Mouse (Mus musculus) cortical plate, adult 2 months (tissue): ENCODE data around the gene Foxn4. TPM values are rescaled to one million over a fixed set of nuclear protein-coding genes. Genes with fewer than 3 reads are reported as not detected.

Experiments used
- H3K27ac ChIP-seq: fragments of 200-500 bp; 2 replicates; pipeline ENCODE4 v1.5.1; 2012; ENCODE audit warnings: low read length, control low read depth, inconsistent platforms; ENCODE audit not compliant: insufficient read depth
- H3K4me1 ChIP-seq: fragments of 200-500 bp; 2 replicates; pipeline ENCODE4 v1.6.1; 2011; ENCODE audit warnings: low read length; ENCODE audit not compliant: control insufficient read depth, insufficient read depth
- H3K4me3 ChIP-seq: fragments of 200-500 bp; 2 replicates; pipeline ENCODE4 v1.5.1; 2011; ENCODE audit warnings: mild to moderate bottlenecking, low read length, control low read depth; ENCODE audit not compliant: insufficient read depth
- CTCF ChIP-seq: fragments of 200-500 bp; IDR thresholded peaks from 2 replicates; pipeline ENCODE4 v1.5.1; 2011; ENCODE audit warnings: mild to moderate bottlenecking, control low read depth, low read length; ENCODE audit not compliant: insufficient read depth; ENCODE audit errors: extremely low read depth
- POLR2A ChIP-seq: fragments of 200-500 bp; IDR thresholded peaks from 2 replicates; pipeline ENCODE4 v1.6.1; 2011; ENCODE audit warnings: mild to moderate bottlenecking, low read length, control low read depth; ENCODE audit not compliant: insufficient read depth; ENCODE audit errors: extremely low read depth
- polyA plus RNA-seq: library from polyadenylated mRNA; depleted of rRNA; stranded (reverse); fragments of >200 nt; gene quantifications from 2 replicates; pipeline ENCODE4 v1.2.3, GENCODE M21; 2012; rRNA removed

The Foxn4 gene
- polyA plus RNA-seq, 1 experiment: not detected

DNA sequence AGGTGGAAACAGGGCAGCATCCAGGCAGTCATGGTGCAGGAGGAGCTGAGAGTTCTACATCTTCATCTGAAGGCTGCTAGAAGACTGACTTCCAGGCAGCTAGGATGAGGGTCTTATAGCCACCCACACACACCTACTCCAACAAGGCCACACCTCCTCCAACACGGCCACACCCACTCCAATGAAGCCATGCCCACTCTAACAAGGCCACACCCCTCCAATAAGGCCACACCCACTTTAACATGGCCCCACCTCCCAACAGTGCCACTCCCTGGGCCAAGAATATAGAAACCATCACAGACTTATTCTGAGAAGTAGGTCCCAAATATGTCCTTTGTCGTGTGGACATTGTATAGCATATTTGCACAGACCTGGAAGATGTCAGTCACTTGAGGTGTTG lies 67.4 kb downstream of the Foxn4 start:
- Histone ChIP-seq H3K4me1 (no peaks in the 10 kb centered on the region), H3K4me3 (no peak overlapping the region), H3K27ac (no peak overlapping the region)
- TF ChIP-seq CTCF (no peak), POLR2A (no peak)

Other genes with a start within 250 kb of the Foxn4 start
- gene Usp30, start 208.3 kb downstream of the Foxn4 start, polyA plus RNA-seq: 36.6 and 38.1 TPM in 2 replicates
- 122 and 128 TPM in 2 replicates for gene Svop, start 182.2 kb downstream of the Foxn4 start, polyA plus RNA-seq
- 8.4 and 11.5 TPM in 2 replicates for gene Alkbh2, start 145.6 kb downstream of the Foxn4 start, polyA plus RNA-seq
- gene Ung, start 143.4 kb downstream of the Foxn4 start, polyA plus RNA-seq: 2.6 and 3.9 TPM in 2 replicates
- gene Acacb, start 127.3 kb downstream of the Foxn4 start, polyA plus RNA-seq: 3.1 and 3.3 TPM in 2 replicates
- gene Myo1h, start 15.4 kb upstream of the Foxn4 start, polyA plus RNA-seq: 2.7 and 3.0 TPM in 2 replicates
- gene Kctd10, start 106.7 kb upstream of the Foxn4 start, polyA plus RNA-seq: 51.9 and 53.3 TPM in 2 replicates
- 77.1 and 79.2 TPM in 2 replicates for gene Ube3b, start 106.8 kb upstream of the Foxn4 start, polyA plus RNA-seq
- gene Mmab, start 170.3 kb upstream of the Foxn4 start, polyA plus RNA-seq: 26.4 and 26.9 TPM in 2 replicates
- 36.5 and 39.5 TPM in 2 replicates for gene Mvk, start 170.5 kb upstream of the Foxn4 start, polyA plus RNA-seq